Mouse (Mus musculus) kidney, adult 11 months (tissue): Measurements from ENCODE around the gene Psg17.
"Not testable (repeated sequence)": the region's sequence is repeated elsewhere in the genome, so short reads cannot be mapped to it uniquely, and the experiment has no call there.

Experiments used
- DNase-seq: peaks from one replicate; pipeline ENCODE4 v3.0.0; 2022

Gene Psg17

GRCm38 (mm10) chr7:18821507-18821906 is at the start of gene Psg17:
TSS of gene Psg17 (minus strand) at chr7:18821607.
- DNase-seq = no peak

DNA sequence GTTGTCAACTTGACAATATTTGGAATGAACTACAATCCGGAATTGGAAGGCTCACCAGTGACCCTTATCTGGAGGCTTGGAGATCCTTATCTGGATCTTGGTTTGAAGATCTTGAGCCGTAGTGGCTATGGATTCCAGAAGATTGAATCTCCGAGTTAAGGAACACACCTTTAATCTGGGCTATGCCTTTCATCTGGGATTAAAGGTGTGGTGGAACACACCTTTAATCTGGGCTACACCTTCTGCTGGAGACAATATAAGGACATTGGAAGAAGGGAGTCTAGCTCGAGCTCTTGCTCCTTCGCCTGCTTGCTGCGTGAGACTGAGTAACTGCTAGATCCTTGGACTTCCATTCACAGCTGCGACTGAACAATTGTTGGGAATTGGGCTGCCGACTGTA is 49.6 kb upstream of the Psg17 start, which contains the start of gene Pglyrp1:
Gene Pglyrp1, plus strand, starts transcription at position 301 of the 400 bp plus-strand sequence.
- DNase-seq = not testable (repeated sequence)

- DNase-seq = no peak
Measured at GRCm38 (mm10) chr7:18868491-18868890, 47.1 kb upstream of the Psg17 start.

DNA sequence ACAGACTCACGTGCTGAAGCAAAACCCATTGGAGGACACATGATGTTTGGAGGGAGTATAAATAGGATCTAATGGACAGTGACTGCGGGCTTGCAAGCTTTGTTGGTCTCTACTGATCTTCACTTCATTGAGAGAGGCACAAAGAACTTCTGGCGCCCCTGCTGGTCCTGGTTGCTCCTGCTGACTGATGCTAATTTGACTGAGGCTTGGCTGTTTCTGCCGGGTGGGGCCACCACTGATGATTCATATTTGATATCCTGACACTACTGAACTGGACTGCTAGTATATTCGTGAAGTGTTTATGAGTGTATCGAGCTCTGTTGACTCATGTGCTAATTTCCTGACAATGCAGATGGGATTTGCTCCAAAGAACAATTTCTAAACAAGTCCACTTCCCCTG is 41.4 kb upstream of the Psg17 start:
- no peak for DNase-seq

DNA sequence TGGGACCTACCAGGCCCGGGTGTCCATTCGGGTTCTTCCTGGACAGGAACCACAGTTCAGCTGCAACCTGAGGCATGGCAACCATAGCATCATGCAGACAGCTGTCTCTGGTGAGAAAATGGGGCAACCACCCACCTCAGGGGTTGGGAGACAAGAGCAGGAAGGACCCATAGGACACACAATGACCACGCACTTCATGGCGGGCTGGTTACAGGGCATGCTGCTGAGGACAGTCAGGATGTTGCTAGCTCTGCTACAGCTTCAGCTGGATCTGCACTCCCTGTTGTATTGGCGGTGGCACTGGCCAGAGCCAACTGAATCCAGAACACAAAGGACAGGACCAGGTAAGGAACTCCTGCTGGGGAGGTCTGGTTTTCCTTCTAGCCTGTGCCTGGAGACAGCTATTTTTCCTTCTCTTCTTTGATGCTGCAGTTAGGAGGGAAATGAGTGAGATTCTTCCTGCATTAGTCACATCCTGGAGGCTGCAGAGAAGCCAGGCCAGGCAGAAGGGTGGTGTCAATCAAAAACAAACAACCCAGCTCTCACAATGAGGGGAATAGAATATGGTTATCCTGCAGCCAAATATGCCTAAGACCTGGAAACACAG is 37.0 kb upstream of the Psg17 start:
- peak; percentile 24 for DNase-seq

DNA sequence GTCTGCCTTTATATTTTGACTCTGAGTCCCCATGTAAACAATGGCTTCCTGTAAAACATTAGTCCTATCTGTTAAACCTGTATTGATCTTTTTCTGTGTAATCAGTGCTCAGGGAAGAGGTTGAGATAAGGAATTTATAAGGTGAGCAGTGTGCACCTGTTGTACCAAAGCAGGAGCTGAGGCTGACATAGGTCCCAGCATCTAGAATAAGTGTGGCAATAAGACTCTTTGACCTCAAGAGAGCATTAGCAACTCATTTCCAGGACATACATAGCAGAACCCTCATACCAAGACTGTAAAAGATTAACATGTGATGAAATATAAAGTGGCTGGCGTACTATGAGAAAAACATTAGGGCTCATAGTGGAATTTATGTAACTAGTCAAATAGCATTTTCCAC is 27.0 kb upstream of the Psg17 start:
- no peak for DNase-seq

DNA sequence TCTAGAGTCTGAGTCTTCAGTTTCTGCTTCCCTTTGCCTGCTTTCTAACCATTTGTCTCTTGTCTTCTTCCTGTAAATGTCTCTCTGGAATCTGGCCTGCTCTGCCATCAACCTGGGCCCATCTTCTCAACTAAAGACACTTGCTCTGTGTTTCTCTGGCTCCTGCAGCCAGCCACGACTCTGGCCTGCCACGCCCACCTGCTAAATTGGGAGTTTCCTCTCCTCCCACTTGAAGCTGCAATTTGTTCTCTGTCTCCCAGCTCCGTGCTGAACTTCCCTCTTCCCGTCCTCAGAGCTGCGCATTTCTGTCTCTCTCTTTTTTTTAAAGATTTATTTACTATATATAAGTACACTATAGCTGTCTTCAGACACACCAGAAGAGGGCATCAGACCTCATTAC is 23.4 kb upstream of the Psg17 start:
- DNase-seq = no peak

DNA sequence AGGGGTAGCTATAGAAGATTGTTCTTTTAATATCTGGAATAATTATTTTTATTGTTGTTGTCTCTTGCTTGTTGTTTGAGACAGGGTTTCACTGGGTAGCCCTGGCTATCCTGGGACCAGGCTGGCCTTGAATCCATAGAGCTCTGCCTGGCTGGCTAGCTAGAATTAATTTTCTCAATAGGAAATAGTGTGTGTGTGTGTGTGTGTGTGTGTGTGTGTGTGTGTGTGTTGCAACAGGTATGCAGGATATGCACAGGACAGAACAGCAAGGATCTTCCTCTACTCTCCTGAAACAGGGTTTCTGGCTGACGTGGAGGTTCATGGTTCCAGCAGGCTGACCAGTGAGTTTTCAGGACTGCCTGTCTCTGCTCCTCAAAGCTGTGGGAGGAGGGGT is 19.8 kb upstream of the Psg17 start:
- no peak for DNase-seq

- peak; percentile 64 for DNase-seq
Measured at GRCm38 (mm10) chr7:18840386-18841173, 19.2 kb upstream of the Psg17 start.

DNA sequence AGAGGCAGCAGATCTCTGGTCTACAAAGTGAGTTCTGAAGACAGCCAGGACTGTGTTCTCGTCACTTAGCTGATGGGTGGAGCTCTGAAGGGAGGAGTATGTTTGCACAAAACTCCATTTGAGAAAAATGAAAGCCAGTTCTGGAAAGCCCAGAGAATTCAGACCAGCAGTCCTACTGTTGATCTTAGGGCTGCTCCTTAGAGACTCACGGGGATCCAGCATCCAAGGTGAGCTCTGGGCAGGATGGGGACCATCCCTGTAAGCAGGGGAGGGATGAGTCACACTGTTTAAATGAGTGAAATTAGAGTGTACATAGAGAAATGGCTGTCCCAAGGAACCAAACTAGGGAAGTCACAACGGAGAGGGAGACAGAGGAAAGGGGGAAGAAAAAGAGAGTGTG is 18.5 kb upstream of the Psg17 start, which contains the start of gene Mill2:
Gene Mill2, plus strand, starts transcription at position 102 of the 400 bp plus-strand sequence.
- DNase-seq = no peak

DNA sequence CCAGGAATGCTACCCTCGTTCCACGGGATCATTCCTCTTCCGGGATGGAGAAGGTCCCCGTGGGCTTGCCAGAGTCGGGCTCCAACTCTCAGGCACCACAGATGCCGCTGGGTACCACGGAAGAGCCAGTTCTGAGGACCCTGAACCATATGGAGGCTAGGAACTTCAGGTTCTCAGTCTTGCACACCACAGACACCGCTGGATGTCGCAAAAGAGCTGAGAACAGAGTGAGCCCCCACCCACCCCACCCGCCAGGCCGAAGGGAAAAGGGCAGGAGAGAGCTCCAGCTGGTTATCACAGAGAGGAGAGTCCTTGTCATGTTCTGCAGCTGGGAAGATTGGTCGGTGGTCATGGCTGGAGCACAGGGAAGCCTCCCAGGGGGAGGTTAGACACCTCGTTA is 10.9 kb upstream of the Psg17 start:
- no peak for DNase-seq

DNA sequence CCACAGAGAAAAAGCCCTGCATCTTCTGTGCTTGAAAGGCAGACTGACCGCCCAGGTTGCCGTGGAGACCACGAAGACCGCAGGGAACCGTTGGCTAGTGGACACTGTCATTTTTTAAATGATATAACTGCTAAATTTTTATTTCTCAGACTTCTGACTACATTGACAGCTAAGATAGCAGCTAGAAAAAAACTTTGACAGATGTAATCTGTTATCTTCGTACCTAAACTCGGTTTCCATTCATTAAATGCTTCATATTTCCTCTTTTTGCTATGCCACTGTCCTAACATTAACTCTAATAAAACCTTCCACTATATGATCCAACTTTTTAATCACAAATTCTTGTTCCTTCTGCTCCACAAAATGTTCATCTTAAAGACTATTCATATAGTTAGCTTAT is 8.1 kb upstream of the Psg17 start:
- DNase-seq = no peak

DNA sequence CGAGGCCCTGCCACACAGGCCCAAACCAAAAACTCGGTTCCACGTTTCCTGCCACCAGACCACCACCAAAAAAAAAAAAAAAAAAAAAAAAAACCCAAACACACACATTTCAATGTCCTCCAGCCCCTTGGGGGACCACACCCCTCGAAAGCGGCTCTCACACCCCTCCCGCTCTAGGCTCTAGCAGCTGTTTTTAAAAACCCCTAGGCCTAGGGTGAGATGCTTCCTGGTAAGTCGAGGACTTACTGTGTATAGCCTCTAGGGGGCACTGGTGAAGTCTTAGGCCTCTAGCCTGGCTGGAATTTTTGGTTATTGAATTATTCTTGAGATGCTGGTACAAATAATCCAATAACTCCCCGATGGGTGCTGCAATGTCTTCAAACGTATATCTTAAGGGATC is 7.2 kb upstream of the Psg17 start:
- DNase-seq = no peak

DNA sequence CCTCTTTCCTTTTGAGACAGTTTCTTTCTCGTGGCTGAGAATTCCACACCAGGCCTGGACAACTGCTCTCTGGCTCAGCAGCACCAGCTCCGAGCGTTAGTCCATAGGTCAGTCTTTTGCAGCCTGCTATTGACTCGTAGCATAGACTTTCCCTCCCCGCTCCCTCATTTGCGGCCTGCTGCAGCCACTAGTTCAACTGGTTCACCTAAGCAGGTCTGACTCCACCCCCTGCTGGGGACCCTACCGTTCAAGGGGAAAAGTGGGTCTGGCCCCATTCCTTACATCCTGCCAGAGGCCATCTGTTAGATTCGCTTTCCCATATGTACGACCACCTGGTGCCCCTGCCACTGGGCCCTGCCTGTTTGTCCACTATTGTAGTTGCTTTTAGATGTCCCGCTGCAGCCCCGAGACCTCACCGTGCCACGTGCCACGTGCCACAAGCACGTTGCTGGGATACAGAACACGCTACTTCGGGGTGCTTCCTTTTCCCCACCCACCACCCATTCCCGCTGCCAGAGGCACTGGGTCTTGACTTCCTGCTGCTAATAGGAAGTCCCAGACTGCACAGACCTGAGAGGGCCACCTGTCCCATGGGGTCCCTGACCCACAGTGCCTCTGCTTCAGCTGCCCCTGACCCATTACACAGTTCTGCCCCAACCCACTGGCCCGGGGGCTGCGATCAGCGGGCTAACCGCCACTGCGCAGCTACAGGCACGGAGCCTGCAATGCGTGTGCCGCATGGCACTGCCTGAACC is 6.6 kb upstream of the Psg17 start:
- no peak for DNase-seq

- DNase-seq = no peak
Measured at GRCm38 (mm10) chr7:18818301-18818700, 3.1 kb downstream of the Psg17 start.

GRCm38 (mm10) chr7:18803526-18803925 is 17.9 kb downstream of the Psg17 start:
- DNase-seq = no peak

- DNase-seq = no peak
Measured at GRCm38 (mm10) chr7:18799129-18799528, 22.3 kb downstream of the Psg17 start.

DNA sequence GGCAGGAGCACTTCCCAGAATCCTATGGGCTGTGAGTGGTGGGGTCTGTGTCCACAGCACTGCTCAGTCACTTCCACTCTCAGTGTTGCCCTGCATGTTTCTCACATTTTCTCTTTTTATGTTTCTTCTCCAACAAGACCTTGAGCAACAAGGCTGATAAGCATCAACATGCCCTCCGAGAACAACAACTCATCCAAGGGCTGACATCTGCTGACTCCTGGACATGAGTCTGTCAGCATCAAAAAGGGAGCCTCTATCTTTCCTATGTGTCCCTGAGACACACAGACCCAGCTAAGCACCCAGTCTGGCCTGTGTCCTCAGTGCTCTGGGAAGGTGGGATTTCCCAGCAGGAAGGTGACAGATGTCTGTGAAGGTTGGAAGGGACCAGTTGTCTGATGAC is 23.0 kb downstream of the Psg17 start, which contains the start of gene Psg19:
Gene Psg19, minus strand, starts transcription at position 101 of the 400 bp plus-strand sequence.
- DNase-seq = no peak

GRCm38 (mm10) chr7:18790671-18791070 is 30.7 kb downstream of the Psg17 start:
- not testable (repeated sequence) for DNase-seq

DNA sequence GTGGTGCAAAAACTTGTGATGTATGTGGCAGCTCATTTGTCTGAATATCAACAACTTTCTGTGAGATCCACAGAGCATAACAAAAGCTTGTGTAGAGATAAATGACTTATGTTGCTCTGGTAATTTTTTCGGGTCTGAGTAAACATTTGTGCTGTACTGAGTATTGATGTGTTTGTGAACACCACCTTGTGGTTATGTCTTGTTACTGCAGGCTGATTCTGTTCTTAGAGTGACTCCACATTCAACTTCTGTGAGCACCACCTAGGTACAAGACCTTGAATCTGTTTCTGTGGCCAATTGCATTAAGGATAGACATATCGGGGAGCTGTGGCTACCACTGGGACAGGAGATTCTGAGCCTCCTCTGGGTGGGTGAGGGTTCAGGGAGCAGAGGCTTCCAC is 40.1 kb downstream of the Psg17 start:
- not testable (repeated sequence) for DNase-seq

GRCm38 (mm10) chr7:18779337-18779781 is 42.0 kb downstream of the Psg17 start:
- no peak for DNase-seq
